Mouse (Mus musculus) heart, adult 2 months (tissue): ENCODE data around the gene H3f3b.

Source experiments
- CTCF ChIP-seq: fragments of 200-600 bp; IDR thresholded peaks from 2 replicates; pipeline ENCODE4 v1.8.1; 2022; ENCODE audit warnings: antibody characterized with exemption, mild to moderate bottlenecking, moderate library complexity
- EP300 ChIP-seq: fragments of 200-500 bp; IDR thresholded peaks from 2 replicates; pipeline ENCODE4 v1.6.1; 2011; ENCODE audit warnings: low read depth, low read length, control low read depth; ENCODE audit not compliant: insufficient read depth
- POLR2A ChIP-seq: fragments of 200-500 bp; IDR thresholded peaks from 2 replicates; pipeline ENCODE4 v1.6.1; 2011; ENCODE audit warnings: mild to moderate bottlenecking, low read depth, low read length, control low read depth; ENCODE audit not compliant: insufficient read depth

DNA sequence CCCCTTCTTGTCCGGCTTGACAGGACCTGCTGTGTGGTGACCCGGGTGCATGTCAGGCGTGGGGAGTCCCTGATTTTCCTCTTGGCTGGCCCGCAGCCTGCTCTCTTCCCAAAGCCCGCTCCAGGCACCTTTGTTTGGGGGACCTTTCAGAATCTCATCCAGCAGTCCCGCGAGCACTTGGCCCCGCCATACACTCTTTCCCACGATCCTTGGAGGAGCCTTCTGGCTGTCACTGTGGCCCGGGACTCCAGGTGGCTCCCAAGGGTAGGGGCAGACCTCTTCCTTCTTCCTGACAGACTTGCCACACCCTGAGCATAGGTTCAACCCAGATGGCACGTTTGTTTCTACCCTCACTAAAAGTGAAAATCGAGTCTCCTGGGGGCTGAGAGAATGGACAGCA lies 52.2 kb downstream of the H3f3b start:
- TF ChIP-seq CTCF, result no peak
- TF ChIP-seq POLR2A, result no peak
- TF ChIP-seq EP300, result no peak
